Mouse (Mus musculus): ENCODE measurements at regions not wholly inside any gene's neighbourhood (a gene's known extent, or its start where the extent isn't known, plus 50 kb on each side); places are given as distances from the start of the nearest gene placed in this dataset.

DNA sequence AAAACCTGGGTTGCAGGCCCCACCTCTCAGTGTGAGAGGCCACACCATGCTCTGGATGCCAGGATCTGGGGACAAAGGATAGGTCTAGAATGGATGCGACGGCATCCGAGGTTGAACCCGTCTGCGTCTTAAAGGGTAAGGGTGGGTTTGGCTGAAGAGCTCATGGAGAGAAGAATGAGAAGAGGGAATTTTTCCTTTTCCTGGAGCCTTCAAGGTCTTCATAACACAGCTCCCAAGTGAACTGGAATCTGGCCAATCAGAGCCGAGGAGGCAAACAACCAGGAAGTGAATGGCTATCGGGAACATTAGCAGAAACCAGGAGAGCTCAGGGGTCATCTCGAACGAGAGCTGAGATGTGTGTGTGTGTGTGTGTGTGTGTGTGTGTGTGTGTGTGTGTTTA, 320.1 kb downstream of the Med13l start:
- DNase-seq, result peak in 1 of 2 experiments; percentile 13

DNA sequence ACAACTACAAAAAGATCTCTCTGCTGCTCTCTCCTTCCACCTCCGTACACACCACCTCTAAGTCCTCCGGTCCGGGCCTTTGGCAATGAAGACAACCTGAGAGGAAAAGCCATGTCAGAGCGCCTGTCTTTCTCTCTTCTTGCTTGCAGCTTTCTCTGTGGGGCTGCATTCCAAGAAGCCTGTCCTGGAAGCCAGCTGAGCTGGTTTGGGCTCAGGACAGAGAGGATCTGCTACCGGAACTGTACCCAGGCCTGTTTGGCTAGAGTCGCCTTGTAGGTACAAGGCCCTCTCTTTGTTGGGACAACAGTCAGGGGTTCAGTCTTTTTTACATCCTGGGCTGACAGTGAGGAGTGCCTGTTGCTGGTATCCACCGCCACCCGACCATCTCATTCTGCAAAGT, 321.4 kb downstream of the Med13l start:
- DNase-seq, result no peak

DNA sequence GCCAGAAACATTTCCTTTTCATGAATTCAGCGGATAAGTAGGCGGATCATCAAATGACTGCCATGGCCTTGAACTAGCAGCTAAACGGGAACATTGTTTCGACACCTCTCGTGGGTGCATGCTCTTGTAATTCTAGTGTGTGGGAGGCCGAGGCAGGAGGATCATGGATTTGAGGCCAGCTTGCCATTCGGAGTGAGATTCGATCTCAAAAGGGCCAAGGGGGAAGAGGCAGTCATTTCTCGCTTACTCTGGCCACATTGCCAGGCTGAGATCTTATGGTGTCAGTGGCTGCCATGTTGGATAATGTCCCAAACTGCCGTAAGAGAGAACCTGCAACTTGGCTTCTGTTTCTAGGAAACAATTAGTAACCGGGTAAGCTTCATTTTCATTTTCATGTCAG, 327.7 kb downstream of the Med13l start:
- no peak for DNase-seq

DNA sequence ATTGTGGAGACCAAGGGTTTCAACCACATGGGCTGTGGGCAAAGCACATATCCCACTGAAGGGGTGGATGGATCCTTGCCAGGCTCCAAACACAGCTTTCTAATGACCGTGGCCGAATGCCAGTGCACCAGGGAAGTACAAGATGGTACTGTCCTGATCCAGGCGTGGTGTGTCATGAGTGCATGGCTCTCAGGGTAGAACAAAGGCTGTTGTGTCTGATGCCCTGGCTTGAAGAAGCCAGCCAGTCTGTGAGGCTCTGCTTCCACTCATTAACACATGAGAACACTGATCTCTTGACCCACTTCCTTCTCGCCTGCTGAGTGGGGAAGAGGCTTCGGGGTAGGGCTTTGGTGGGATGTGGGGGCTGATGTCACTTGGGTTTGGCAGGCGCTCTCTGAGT, 330.7 kb downstream of the Med13l start:
- DNase-seq, result no peak

DNA sequence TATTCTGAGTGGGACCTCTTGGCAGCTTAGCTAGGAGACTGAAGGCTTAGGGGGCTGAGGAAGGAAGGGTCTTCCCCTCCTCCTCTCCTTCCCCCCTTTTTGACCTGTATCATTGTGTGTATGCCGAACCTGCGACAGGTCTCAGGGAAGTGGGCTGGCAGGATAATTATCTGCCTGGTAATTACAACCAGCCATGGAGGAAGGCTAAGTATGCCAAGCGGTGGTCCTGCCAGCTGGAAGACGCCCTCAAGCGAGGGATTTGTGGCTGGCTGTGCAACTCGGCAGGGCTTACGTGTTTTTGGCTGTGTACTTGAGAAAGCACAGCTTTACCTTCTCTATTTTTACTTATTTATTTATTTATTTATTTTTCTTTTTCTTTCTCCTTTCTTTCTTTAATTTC, 347.7 kb downstream of the Med13l start:
- no peak for DNase-seq

DNA sequence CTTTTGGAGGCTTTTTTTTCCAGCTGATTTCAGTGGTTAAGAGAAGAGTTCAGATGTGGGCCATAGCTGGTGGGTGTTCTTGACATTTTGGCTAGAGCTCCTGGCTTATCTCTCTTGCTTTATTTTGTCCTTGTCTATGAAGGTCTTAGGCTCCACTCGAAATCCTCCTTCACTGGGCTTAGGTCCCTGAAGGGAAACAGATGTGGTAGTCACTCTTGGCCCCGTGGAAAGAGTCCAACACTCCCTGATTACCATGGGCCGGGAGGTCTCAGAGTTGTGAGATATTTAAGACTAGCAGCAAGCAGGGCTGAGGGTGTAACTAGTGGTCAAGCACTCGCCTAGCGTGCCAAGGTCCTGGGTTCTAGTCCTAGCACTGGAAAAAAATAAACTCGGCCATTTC, 349.3 kb downstream of the Med13l start:
- no peak for DNase-seq

DNA sequence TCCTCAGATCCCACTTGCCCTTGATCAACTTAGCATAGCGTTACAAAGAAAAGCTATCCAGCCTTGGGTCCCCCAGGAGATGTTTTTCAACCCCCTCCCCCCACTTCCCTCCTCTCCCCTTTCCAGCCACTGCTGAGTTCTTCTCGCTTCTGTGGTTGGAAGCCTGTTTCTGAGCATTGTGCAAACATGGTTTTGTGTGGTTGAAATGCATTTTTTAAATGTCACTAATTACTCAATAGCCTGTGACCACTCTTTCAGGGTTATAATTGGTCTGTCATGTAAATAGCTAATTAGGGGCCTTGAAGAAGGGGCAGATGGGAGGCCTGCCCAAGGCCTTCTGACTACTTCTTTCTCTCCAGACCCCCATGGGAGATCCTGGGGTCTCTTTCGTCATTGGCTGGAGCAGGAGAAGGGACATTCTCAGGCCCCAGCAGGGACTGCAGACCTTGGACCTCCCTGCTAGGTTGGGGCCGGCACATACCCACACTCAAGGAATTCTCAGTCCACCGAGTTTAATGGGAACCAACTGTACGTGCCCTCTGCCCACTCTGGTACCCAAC, 353.8 kb downstream of the Med13l start:
- DNase-seq, result no peak

DNA sequence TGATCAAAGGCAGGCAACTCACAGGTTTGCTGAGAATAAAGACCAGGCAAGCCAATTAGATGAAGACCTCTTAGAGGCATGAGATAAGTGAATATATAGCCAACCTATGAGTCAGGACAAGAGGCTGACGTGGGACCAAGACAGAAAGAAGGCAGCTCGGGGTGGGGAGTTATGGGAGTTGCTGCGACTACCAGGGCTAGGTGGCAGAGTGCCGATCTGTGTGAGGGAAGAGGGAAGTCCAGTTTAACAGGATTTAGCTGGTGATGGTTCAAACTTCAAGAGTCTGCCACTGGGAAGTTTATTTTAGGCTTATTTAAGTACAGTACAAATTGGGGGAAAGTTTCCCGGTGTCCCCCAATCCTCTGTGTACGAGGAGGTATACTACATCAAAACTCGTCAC, 362.9 kb downstream of the Med13l start:
- DNase-seq, result no peak

DNA sequence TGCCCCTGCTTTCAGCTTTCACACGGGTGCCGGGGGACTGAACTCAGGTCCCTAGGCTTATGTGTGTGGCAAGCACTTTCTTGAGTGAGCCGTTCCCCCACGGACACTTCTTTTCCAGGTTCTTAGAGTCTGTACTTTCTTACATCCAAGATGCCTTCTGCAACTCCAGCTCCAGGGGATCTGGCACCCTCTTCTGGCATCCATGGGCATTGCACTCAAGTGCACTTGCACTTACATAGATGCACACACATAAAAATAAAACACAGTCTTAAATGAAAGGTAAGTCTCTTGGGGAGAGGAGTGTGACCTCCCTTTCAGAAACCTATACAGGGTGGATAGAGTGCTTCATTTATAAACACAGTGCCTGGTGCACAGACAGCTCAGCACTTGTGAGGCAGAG, 368.6 kb downstream of the Med13l start:
- DNase-seq, result no peak

DNA sequence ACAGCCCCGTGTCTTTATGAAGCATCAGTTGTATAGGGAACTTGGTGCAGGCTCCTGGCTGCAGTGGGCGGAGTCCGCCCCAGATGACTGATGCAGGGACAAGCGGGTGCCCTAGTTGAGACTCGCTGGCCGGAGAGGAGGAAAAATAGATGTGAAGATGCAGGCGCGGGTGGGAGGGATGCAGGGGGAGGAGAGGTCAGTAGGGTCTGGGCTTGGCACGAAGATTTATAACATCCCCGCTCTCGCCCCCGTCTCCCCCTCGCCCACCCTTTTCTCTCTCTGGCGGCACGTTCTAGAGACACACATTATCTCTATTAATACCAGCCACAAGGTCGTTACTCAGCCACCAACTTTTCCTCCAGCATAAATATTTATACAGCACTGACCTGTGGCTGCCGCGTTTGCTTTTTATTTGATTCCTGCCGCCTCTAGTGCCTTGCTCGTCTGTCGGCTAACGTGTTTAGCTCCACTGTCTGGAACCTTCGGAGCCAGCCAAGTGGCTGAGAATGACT, 369.6 kb downstream of the Med13l start:
- DNase-seq, result no peak

DNA sequence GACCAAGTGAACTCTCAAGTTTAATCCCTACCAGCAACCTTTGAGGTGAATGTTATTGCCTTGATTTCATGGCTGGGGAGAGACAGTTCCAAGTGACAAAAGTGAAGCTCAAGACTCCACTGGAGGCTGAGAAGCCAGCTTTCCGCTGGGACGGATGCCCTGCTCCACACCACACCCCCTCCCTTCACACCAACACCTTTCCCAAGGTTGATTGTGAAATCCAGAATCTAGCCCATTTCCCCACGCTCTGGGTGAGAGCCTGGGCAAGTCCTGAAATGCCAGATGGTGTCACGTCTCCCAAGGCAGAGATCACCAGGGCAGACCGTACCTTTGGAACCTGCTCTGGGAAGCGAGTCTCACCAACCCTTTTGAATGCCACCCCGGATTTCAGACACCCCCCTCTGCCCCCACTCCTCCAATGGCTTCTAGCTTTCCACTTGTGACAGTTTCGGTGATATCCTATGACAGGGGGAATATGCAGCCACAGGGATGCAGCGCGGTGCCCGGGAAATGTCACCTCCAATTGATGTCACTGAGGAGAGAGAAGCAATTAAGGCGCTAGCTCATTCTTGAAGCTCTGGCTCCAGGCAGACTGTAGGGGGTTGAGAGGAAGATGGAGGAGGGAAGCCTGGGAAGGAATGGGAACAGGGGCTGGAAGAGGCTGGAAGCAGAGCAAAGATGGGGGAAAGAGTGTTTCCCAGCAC, 379.0 kb downstream of the Med13l start:
- DNase-seq, result no peak

DNA sequence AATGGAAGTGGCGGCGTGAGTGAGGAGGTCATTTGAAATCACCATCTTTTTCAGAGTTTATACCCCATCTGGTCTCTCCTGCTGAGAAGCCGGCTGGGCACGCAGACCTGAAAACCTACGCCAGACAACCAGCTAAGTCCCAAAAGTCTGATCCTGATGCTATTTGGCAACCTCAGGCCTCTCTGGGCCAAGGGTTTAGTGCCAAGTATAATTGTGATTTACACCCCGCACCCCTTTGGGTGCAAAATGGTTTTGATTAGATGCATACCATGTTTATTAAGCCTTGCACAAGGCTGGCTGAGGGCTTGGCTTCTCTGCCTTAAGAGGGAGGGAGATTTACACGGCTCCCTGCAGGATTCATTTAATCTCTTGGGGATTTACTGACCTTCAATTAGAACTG, 383.8 kb downstream of the Med13l start:
- DNase-seq, result no peak

DNA sequence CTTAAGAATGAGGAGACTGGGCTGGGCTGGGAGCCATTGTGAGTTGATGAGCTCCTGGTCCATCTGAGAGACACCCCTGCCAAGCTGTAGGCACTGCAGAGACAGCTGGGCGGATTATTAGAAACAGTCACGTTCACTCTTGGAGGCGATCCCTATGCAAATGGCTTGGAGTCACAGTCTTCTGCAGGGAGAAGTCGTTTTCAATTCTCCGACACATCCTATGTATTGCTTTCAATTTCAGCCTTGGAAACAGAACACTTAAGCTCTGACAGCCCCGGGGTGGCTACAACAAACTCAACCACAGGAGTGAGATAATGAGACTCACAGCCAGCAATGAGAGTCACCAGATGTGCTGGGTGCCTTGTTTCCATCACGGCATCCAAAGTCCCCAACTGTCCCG, 385.6 kb downstream of the Med13l start:
- no peak for DNase-seq

DNA sequence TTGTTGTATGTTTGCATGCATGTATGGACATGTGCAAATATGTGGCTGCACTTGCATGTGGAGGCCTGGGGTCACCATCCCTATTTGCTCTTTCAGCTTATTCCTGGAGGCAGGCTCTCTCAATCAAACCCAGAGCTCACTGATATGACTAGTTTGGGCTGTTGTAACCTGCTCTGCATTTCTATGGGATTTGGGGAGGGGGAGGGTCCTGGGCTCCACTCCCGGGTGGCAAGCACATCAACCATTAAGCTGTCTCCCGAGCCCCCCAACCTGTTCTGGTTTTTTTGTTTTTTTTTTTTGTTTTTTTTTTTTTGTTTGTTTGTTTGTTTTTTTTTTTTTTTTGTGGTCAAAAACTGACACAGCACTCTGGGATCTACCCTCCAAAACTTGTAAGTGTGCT, 386.5 kb downstream of the Med13l start:
- no peak for DNase-seq

DNA sequence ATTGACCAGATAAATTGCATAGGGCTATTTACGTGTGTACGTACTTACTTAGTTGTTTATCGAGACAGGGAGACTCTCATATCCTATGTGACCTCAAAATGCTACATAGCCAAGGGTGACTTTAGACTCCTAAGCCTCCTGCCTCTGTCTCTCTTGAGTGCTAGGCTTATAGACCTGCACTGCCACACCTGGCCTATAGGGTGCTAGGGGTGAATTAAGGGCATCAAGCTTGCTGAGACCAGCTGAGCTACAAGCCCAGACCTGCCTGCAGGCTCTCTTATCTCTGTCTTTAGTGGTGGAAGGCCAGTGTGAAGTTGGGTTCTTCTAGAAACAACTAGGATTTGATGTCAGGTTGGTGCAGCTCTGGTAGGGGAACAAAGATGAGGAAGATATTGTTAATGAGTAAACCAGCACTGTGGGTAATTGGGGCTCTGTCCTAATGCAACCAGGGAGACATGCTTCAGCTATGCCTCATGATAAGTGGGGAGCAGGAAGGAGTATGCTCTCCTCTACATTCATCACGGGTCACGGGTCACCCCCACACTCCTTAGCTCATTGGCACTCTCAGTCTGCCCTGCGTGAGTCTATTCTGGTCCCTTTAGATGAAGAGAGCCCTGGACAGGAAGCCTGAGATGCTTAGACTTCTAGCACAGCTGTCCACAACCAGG, 387.8 kb downstream of the Med13l start:
- no peak for DNase-seq

DNA sequence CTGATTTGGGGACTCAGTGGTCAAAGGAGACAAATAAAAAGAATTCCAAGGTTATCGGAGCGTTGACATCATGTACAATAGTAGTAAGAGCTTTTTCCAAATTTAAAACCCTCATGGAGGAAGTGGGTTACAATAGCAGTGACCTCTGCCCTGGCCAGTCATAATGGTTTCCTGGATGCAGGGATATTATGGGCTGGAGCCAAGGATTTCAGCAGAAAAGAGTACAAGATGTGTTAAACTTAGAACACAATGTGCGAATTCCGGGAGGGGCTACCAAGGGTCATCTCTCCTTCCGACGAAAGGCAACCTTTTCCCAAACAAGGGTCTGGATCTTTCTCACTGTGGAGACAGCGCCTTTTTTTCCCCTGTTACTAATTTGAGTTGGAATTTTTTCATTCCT, 390.6 kb downstream of the Med13l start:
- peak; percentile 14 to 35 for DNase-seq

DNA sequence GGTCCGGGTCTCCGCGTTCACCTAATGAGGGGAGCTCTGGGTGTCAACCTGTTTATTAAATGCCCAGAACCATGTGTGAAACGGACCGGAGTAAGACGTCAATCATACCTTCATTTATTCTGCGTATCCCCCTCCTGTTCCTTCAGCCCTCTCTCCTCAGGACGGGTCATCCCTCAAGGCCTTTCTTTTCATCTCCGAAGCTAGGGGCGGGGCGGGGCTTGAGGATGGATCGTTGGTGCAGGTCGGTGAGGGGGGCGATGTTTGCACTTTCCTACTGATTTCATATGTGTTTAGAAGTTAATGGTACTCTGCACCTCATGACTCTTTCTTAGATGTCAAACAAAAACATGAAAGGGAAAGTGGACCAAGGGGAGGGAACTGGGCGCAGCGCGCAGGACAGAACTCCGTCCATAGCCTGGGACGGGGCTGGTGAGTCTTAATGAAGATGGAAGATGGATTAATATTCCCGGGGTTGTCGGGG, 400.1 kb downstream of the Med13l start:
- DNase-seq, result no peak

DNA sequence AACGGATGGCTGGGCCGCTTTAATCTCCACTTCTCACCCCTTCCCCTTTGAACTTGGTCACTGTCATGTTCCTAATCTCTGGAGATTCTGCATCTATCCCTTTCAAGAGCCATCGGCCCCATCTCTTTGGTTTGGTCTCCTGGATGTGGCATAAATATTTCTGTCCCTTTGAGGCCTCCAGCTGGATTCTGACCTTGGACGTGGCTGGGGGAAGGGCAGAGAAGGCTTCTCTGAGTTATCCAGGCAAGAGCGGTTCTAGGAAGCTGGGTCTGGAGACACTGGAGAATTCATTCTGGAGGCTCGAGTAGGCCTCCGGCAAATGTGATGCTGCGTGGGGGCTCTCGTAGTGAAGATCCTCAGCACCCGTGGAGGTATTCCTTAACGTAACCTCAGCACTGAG, 400.6 kb downstream of the Med13l start:
- DNase-seq, result no peak

DNA sequence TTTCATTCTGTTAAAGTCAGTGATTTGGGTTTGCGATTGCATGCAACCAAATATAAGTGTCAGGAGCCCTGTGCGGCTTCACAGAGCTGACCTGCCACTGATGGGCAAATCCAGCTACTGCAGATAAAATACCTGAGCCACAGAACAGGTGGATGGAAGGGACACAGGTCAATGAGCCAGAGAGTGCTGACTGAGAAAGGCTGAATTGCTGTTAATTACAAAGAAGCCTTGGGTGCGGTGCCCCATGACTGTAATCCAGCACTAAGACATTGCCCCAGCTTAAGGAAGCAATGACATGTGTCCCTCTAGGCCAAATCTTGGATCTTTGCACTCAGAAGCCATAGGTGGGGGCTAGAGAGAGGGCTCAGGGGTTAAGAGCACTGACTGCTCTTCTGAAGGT, 401.7 kb downstream of the Med13l start:
- no peak for DNase-seq

DNA sequence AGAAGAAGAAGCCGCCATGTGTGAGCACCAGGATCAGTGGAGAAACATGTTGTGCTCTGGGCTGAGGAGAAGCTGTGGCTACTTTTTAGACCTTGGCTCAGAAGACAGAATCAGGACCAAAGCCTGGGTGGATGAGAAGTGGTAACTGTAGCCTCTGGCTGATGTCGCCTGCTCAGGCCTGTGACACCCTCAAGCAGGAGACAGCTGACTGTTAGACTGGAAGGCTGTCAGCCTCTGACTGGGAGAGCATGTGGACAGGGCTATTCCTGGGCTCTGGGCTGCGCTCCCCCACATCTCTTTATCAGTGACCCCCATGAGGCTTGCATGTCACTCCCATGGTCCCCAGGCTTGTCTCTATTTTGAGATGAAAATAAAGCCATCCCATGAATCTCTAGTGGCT, 402.5 kb downstream of the Med13l start:
- no peak for DNase-seq

DNA sequence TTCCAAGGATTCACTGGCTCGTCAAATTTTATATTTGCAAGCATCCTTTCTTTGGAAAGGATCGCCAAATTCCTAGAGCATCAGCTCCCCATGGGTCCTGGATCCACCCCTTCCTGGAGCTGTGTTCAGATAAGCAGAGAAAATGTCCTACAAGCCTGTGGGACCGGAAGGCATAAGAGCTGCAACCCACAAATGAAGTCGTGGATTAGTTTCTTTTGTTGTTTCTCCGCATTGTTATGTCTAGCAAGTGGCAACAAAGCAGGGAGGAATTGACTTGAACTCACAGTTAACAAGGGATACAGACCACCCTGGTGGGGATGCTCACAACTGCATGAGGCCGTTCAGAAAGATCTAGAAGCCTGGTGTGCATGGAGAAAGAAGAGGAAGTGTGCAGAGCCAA, 406.4 kb downstream of the Med13l start:
- DNase-seq, result no peak

DNA sequence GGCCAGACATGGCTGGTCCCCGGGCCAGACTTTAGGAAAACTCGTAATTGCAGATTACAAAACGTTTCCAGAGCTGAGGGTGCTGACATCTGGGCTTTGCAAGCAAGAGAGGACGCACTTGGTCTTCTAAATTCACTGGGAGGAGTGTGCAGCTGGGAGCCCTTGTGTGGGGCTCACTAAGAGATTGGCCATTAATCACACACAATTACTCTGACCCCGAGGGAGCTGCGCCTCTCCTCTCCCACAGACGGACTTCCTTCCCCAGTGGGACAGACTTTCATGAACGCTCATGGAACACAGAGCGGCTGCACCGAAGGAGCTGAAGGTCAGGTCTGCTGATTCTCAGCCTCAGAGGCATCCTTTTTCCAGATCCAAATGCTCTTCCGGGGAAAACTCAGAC, 407.2 kb downstream of the Med13l start:
- DNase-seq, result no peak

DNA sequence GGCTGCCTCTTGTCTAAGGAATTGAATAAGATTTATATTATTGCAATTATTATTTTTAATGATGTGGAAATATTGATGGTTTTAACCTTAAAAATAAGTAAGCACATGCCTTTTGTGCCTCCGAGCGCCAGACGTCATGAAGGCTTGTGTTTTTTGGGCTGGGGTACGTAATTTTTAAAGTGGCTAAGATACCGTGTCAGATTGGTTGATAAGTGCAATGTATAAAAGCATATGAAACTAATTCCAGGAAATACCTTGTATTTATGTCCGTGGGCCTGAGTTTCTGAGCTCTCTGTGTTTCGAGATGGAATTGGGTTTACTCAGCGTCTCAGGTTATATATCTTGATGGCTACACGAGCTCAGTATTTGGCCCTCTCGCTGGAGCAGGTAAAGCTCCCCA, 414.7 kb downstream of the Med13l start:
- no peak for DNase-seq

DNA sequence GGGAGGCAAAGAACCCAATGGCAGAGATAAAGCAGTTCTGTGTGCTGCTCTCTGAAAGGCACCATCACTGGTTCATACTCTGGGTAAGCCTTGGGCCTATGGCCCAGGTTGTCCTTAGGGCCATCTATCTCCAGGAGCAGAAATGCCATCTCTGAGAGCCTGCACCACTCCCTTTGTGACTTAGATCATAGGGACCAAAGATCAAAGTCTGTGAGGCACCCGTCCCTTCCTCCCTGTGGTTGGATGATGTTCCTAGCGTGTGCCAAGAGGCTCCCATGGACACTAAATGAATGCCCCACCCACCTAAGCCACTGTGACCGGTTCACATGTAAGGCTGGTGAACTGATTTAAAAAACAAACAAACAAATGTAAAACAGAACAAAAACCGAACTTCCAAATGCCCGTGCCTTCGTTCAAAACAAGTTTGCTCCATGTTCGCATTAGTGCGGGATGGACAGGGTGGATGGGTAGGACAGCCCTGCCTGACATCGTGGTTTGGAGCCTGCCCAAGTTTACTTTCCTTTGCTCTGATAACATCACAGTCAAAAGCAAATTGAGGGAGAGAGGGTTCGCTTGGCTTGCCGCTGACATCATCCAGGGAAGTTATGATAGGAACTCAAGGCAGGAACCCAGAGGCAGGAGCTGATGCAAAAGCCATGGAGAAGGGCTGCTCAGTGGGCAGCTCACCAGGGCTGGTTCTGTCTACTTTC, 418.6 kb downstream of the Med13l start:
- peak; percentile 18 to 65 for DNase-seq

Measured in lung, adult 18-20 months (tissue).